Mouse (Mus musculus): ENCODE results near the gene Cntfr. TPM values are rescaled to one million over a fixed set of nuclear protein-coding genes. Genes with fewer than 3 reads are reported as not detected.

Gene Cntfr
- 10 to 100 TPM; 46.1 to 52.3 TPM for total RNA-seq (2021)
- long read RNA-seq, experiment 1, partial matches to known transcripts: 0 of 2 reads
- long read RNA-seq, experiment 1, other reads (novel, unspliced or antisense): 0 of 2 reads
- long read RNA-seq, experiment 2, transcript Cntfr-203 (10 exons, 1,995 nt): major isoform, 5 of 11 reads
- long read RNA-seq, experiment 2, partial matches to known transcripts: 4 of 11 reads
- long read RNA-seq, experiment 2, other reads (novel, unspliced or antisense): 2 of 11 reads

- peak; percentile 67 to 70 for DNase-seq (ENCODE audit: low spot score in 2 of 2)
These were observed at the start of gene Cntfr for GRCm38 (mm10) chr4:41696930-41697841. Gene Cntfr, minus strand, starts transcription at chr4:41697089.

DNA sequence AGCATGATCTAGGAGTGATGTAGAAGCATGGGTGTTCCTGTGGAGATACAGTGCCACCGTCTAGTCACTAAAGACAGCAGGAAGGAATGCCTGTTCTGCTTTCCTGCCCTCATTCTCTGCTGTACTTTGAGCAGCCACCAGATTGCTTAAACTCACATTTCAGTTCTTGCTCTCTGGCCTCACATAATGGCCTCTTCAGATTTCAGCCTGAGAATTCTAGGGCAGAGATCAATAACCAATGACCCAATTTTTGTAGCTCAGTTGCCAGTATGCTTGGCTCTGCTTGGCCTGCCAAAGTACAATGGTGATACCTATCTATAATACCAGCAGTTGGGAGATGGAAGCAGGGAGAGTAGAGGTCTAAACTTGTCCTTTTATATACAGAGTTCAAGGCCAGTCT, 48.1 kb upstream of the Cntfr start:
- no peak for DNase-seq (ENCODE audit: low spot score in 2 of 2)

DNA sequence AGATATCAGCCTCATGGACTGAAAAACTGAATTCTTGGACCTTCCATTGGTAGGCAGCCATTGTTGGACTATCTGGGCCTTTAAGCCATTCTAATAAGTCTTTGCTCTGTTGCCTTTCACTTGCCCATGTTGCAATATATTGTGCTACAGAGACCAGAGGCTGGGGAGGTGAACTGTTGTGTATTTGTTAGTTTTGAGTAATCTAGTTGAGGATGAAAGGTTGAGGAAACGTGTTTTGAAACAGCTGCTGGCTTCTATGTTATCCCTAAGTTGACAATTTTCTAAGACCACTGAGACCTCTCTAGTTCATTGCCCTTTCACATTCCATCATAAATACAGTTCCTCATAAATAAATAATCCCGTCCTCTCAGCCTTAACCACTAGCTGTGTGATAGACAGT, 47.2 kb upstream of the Cntfr start:
- no peak for DNase-seq (ENCODE audit: low spot score in 2 of 2)

GRCm38 (mm10) chr4:41741158-41741560, 44.3 kb upstream of the Cntfr start:
- DNase-seq (ENCODE audit: low spot score in 2 of 2): peak; percentile 72 to 87

DNA sequence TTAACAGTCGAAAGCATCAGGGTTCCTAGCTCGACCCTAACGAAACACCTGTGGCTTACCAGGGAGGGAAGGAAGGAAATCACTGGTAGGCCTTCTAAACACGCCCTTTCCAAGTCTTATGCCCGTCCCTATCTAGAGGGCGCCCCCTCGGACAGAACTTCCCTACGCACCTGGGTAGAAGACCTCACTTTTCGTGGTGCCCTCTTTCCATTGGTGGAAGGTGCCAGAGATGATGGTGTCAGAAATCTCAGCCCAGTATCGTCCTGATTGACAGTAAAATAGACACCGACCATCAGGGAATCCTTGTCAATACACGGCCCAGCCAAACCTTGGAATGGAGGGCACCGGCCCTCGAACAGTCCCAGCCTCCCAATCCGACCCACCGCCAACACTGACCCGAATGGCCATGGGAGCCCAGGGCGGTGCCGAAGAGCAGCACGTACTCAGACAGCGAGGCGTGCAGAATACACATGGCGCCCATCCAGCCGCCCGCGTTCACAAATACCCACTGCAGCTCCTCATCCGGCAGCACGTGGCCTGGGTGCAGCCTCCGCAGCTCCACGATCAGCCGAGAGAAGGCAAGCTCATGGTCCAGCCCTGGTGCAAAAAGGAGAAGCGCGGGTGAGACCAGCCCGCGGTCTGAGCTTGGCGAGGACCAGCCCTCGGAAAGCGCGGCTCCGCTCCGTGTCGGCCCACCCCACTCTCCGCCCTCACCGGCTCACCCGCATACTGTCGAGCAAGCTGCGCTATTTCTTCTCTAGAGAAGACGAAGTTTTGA, 43.7 kb upstream of the Cntfr start:
- no peak for DNase-seq (ENCODE audit: low spot score in 2 of 2)

DNA sequence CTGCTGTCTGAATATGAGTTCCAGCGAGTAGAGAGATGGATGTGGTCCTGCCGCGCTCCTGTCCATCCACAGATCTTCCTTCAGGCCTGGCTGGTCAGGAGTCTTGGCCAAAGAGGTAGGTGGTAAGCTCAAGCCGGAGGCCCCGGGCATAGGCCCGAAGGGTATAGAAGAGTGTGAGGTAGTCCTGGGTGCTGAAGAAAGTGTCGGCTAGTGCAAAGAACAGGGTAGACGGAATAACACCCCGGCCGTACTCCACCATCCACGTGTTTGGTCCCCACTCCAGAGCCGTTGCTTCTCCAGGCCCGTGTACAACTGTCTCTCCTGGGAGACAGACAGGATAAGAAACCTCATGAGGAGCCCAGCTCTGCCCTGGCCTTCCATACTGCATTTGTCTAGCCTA, 42.4 kb upstream of the Cntfr start:
- DNase-seq (ENCODE audit: low spot score in 2 of 2): no peak

DNA sequence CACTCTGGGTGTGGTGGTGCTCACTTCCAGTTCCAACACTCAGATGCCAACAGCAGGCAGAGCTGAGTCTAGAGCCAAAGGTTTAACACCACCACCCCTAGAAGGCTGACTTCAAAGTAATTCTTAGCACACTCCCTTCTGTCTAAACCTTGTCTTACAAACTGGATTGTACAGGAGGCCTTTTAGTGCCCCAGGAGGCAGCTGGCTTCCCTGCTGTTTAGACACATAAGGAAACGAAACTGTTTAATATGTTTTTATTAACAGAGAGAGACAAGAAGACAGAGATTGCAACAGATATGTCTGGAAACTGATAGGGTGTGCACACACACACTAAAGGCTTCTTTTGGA, 41.3 kb upstream of the Cntfr start:
- no peak for DNase-seq (ENCODE audit: low spot score in 2 of 2)

DNA sequence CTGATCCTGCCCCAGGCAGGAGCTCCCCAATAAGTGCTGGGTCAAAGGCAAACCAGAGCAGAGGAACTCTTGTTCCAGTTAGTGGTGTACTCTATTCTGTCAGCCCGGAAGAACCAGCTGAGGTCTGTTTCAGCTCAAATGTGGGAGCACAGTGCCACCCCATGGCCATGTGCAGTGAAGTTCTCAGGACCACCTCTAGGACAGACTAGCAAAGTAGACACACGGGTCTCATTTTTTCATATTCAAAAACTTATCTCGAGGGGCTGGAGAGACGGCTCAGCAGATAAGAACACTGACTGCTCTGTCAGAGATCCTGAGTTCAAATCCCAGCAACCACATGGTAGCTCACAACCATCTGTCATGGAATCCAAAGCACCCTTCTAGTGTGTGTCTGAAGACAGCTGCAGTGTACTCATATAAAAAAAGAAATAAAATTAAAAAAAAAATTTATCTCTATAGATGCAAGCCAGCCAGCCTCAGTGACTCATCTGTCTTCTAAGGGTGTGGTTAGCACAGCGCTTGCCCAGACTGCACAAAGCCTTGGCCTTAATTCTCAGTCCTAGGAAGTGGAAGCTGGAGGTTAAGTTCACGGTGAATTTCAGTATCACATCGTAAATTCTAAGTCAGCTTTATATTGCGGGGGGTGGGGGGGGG, 40.8 kb upstream of the Cntfr start:
- DNase-seq (ENCODE audit: low spot score in 2 of 2): peak in 1 of 2 experiments; percentile 62

GRCm38 (mm10) chr4:41731052-41731765, 34.3 kb upstream of the Cntfr start, which contains the start of gene Arid3c:
Gene Arid3c, minus strand, starts transcription at chr4:41731142.
- no peak for DNase-seq (ENCODE audit: low spot score in 2 of 2)

GRCm38 (mm10) chr4:41726826-41727621, 30.1 kb upstream of the Cntfr start:
- DNase-seq (ENCODE audit: low spot score in 2 of 2): no peak

GRCm38 (mm10) chr4:41722918-41723351, 26.0 kb upstream of the Cntfr start, which contains the start of gene Dctn3:
Gene Dctn3, minus strand, starts transcription at chr4:41723170.
- DNase-seq (ENCODE audit: low spot score in 2 of 2): peak; percentile 58 to 80

- DNase-seq (ENCODE audit: low spot score in 2 of 2): no peak
These were observed 19.9 kb upstream of the Cntfr start for GRCm38 (mm10) chr4:41716834-41717233.

DNA sequence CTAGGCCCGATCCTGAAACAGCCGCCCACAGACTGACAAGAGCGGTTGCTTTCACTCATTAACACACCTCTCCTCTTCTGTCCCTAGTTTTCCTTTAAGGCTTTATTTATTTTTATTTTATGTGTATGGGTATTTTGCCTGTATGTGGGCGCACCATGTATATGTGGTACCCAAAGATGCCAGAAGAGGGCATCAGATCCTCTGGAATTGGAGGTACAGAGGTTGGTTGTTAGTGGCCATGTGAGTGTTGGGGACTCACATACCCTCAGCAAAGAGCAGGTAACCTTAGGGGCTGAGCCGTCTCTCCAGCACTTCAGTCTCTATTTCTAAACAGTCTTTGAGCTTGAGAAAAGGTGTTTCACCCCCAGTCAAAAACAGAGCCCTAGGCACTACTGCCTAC, 18.7 kb upstream of the Cntfr start:
- DNase-seq (ENCODE audit: low spot score in 2 of 2): no peak

GRCm38 (mm10) chr4:41715082-41715481, 18.2 kb upstream of the Cntfr start:
- no peak for DNase-seq (ENCODE audit: low spot score in 2 of 2)

- DNase-seq (ENCODE audit: low spot score in 2 of 2): peak in 1 of 2 experiments; percentile 39
These were observed 17.4 kb upstream of the Cntfr start for GRCm38 (mm10) chr4:41714276-41714675.

DNA sequence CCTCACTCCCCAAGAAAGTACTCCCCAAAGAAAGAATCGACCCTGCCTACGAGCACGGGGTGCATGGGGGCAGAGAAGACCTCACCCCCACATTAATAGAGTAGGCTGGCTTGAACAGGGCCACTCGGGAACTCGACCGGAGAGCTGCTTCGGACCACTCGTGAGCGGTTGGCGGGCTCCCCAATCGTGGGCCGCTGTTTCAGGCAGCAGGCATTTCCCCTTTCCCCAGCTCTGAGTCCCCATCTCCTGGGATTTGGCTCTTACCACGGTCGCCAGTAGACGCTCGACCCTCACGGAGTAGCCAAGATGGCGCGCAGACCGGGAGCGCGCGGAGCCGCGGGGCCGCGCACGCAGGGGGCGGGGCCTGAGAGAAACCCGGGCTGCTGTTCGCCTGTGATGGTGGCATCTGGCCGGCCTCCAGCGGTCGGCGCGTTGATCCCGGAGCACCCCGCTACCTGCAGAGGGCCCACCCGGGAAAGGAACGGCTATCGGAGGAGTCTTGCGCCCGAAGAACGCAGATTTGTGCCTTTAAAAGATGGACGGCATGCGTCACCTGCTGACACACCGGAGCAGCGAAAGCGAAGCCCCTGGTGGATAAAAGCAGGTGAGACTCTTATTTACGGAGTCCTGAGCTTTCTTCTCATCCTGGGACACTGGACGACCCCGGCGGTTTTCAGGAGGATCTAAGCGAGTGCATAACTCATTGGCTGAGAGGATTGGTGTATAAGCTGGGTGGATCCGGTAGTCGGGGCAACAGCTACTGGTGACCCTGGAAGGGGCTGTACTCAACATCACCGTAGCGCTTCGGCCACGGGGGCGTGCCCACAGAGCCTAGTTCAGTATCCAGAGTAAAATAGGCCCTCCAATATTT, 16.5 kb upstream of the Cntfr start, which contains the start of gene Rpp25l:
TSS of gene Rpp25l (minus strand) at position 338 of the 871 bp plus-strand sequence.
- peak; percentile 68 to 72 for DNase-seq (ENCODE audit: low spot score in 2 of 2)

- no peak for DNase-seq (ENCODE audit: low spot score in 2 of 2)
These were observed 15.7 kb upstream of the Cntfr start for GRCm38 (mm10) chr4:41712421-41713196.
